ENCODE assay signal across 8 mouse cellular contexts in the genomic region with DNA sequence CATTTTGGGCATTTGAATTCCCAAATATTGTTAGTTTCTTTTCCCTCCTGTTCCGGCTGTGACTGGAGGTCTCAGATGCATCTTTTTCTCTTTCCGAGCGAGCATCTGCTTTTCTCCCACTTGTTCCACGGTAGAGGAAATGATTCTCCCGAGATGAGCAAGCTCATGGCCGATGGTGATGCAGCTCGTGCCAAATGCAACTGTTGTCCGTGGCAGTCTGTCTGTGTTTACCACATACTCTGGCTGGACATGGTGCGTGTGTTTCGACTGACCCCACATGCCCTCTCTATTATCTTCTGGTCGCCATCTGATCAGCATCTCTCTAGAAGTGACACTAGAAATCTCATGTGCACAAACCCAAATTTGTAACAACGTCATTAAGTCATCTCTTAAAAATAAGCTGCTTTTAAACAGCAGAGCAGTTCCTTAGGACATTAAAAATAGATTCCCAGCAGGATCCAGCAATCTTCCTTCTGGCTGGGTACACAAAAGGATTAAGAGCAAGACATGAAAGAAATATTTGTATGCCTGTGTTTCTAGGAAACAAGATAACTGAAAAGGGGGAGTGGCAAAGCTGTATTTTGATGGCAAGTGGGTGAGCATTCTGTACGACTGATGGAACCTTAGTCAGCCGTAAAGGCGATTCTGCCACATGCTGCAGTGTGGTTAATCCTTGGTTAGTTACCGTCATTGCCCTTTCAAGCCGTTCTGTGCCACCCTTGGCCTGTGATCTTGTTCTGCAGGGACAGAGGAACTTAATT.
DNase-seq lines count a peak whose midpoint lies in the region; ATAC-seq and TF ChIP-seq lines count a peak whose summit lies in the region.

No protein-coding gene starts in this region.

- H3K9ac ChIP-seq in liver, postnatal 0 days (replicated peaks): no peak overlapping the region

- TF ChIP-seq CTCF in liver, postnatal 0 days (IDR thresholded peaks at IDR 0.05; ENCODE audit: low read depth): no peak

- peaks cover 3% of the 10 kb centered on the region; the same call in 1 of the 2 replicates for H3K4me1 ChIP-seq in liver, postnatal 0 days (ENCODE audit: insufficient read depth)

- no peak overlapping the region for H3K27ac ChIP-seq in liver, postnatal 0 days (ENCODE audit: low read depth)

- 76% methylated on average over 17 of the region's 17 CpGs for WGBS in liver, postnatal 0 days (ENCODE audit: insufficient replicate concordance)

- no peak for TF ChIP-seq EP300 in liver, postnatal 0 days (IDR thresholded peaks at IDR 0.05; ENCODE audit: low read depth)

- no peak overlapping the region for H3K4me3 ChIP-seq in liver, postnatal 0 days (ENCODE audit: low read depth, low read length)

- H3K36me3 ChIP-seq in liver, postnatal 0 days (replicated peaks; ENCODE audit: insufficient read depth, low read length): no peaks in the 10 kb centered on the region

- 0 out of 2 replicates have a peak, but pooled peaks have one; percentile 22 for ATAC-seq in megakaryocyte-erythroid progenitor cell, adult 5-6 weeks (replicated peaks; ENCODE audit: low FRiP score, low TSS enrichment, poor library complexity, severe bottlenecking)
- ATAC-seq in liver, postnatal 0 days: no peak

- DNase-seq in heart, adult 9 months (ENCODE audit: low spot score in 2 of 2): peak; percentile 21 to 24
- no peak for DNase-seq in heart, postnatal 10 days
- peak; percentile 11 for DNase-seq in T-cell, adult 2 months (ENCODE audit: low spot score)
- DNase-seq in cerebellum, postnatal 10 days: peak; percentile 58 to 62
- no peak for DNase-seq in liver, postnatal 0 days
- DNase-seq in ovary, postnatal 14 days (ENCODE audit: low spot score): no peak
- DNase-seq in lung, postnatal 10 days: no peak

- no peaks in the 10 kb centered on the region for H3K9me3 ChIP-seq in liver, postnatal 0 days (ENCODE audit: low read length)

- no peak overlapping the region for H3K4me2 ChIP-seq in liver, postnatal 0 days (ENCODE audit: low read depth, low read length)

- intact Hi-C loops in heart, postnatal 10 days (cut with DNase I): no loop called here

- no peaks in the 10 kb centered on the region for H3K27me3 ChIP-seq in liver, postnatal 0 days (ENCODE audit: insufficient read depth, low read length)

Comparison
In these comparisons a context has a peak if more than half of its experiments do, and no peak if none do; other contexts are left out.
1. DNase-seq: peak in heart, adult 9 months (2 of 2), T-cell, adult 2 months (single experiment) and cerebellum, postnatal 10 days (2 of 2); none in heart, postnatal 10 days (0 of 2), liver, postnatal 0 days (single experiment), ovary, postnatal 14 days (single experiment) and lung, postnatal 10 days (single experiment).